10 mouse cellular contexts compared by ENCODE assay signal in the genomic region with DNA sequence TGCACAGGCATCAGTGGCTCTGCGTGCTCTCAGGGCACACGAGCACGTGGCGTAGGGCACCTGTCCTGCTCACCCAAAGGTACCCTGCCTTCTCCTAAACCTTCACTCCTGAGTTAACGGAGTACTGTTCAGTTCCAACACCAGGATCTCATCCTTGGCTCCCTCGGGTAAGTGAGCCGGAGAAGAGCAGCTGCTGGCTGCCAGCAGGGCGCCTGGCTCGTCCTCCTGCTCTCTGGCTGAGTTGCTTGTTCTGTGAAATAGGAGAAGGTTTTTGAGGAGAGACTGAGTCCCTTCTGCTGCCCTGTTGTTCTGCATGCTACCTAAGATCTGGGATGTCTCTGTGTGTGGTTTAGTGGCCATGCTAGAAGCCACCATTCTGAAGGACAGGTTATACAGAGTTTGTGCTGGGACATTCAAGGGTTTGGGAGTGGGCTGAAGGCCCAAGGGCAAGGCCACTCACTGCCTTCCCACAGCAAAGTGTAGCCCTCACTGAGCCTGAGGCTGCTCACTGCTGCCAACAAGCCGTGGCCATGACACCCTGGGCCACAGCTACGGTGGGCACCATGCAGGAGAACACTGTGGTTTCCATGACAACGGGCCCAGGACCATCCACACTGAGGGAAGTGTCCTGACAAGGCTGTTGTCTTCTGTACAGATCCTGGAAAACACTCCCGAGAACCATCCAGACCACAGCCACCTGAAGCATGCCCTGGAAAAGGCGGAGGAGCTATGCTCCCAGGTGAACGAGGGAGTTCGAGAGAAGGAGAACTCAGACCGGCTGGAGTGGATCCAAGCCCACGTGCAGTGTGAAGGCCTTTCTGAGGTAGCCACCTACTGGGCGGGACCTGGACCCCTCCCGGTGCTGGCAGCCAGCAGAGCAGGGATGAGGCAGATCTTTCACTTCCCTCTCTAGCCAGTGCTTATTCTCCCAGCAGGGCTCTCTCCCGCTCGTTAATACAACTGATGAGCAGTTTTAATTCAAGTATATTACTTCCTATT.
DNase-seq lines count a peak whose midpoint lies in the region; ATAC-seq and TF ChIP-seq lines count a peak whose summit lies in the region.
"Had no signal": no experiment of that assay in that cellular context is flagged by ENCODE, and none has a peak within 500 bp of the region (broad histone marks: within the 10 kb centered on the region; RNA-seq: fewer than 3 reads in every experiment).

No protein-coding gene starts in this region.

- H3K36me3 ChIP-seq in kidney, embryonic 14.5 days (ENCODE audit: control insufficient read depth, insufficient read depth, low read length): no peaks in the 10 kb centered on the region
- peaks cover 13% of the 10 kb centered on the region; the same call in 1 of the 2 replicates for H3K36me3 ChIP-seq in forebrain, embryonic 14.5 days (ENCODE audit: control insufficient read depth, insufficient read depth, low read length)
- H3K36me3 ChIP-seq in liver, postnatal 0 days (replicated peaks; ENCODE audit: insufficient read depth, low read length): no peaks in the 10 kb centered on the region
- H3K36me3 ChIP-seq: heart, embryonic 15.5 days had no signal

- TF ChIP-seq EP300 in liver, postnatal 0 days (IDR thresholded peaks at IDR 0.05; ENCODE audit: low read depth): no peak

- ATAC-seq in kidney, embryonic 14.5 days (ENCODE audit: low FRiP score, low TSS enrichment): 0 out of 2 replicates have a peak, but pooled peaks have one; percentile 32
- ATAC-seq in cerebellum, adult (ENCODE audit: insufficient number of reproducible peaks, low FRiP score, low TSS enrichment): peak; percentile 64
- ATAC-seq in forebrain, embryonic 14.5 days: no peak; the same call in 1 of the 2 replicates
- ATAC-seq in megakaryocyte, adult 5-6 weeks (ENCODE audit: poor library complexity, severe bottlenecking): peak; percentile 94
- no peak for ATAC-seq in liver, postnatal 0 days

- no peak overlapping the region for H3K9ac ChIP-seq in kidney, embryonic 14.5 days (ENCODE audit: low read depth, low read length)
- no peak overlapping the region for H3K9ac ChIP-seq in forebrain, embryonic 14.5 days (ENCODE audit: low read length)
- H3K9ac ChIP-seq in liver, postnatal 0 days (replicated peaks): no peak overlapping the region
- H3K9ac ChIP-seq: heart, embryonic 15.5 days; liver, embryonic 14.5 days had no signal

- H3K4me2 ChIP-seq in kidney, embryonic 14.5 days (replicated peaks; ENCODE audit: low read depth, low read length): no peak overlapping the region
- H3K4me2 ChIP-seq in forebrain, embryonic 14.5 days (ENCODE audit: low read length): no peak overlapping the region
- no peak overlapping the region for H3K4me2 ChIP-seq in liver, postnatal 0 days (ENCODE audit: low read depth, low read length)
- H3K4me2 ChIP-seq: heart, embryonic 15.5 days had no signal

- no peaks in the 10 kb centered on the region for H3K4me1 ChIP-seq in kidney, embryonic 14.5 days (ENCODE audit: control insufficient read depth, insufficient read depth, low read length)
- peaks cover 8% of the 10 kb centered on the region for H3K4me1 ChIP-seq in forebrain, embryonic 14.5 days (ENCODE audit: control insufficient read depth, insufficient read depth, low read length)
- no peaks in the 10 kb centered on the region for H3K4me1 ChIP-seq in liver, postnatal 0 days (ENCODE audit: insufficient read depth)
- H3K4me1 ChIP-seq: heart, embryonic 15.5 days had no signal

- H3K27me3 ChIP-seq in kidney, embryonic 14.5 days (ENCODE audit: control insufficient read depth, insufficient read depth, low read length): no peaks in the 10 kb centered on the region
- H3K27me3 ChIP-seq in forebrain, embryonic 14.5 days (replicated peaks; ENCODE audit: control insufficient read depth, insufficient read depth, low read length): no peaks in the 10 kb centered on the region
- no peaks in the 10 kb centered on the region for H3K27me3 ChIP-seq in liver, postnatal 0 days (ENCODE audit: insufficient read depth, low read length)
- H3K27me3 ChIP-seq: heart, embryonic 15.5 days had no signal

- no peak for DNase-seq in kidney, adult 11 months
- DNase-seq in forebrain, embryonic 14.5 days (ENCODE audit: low spot score): peak; percentile 59
- no peak for DNase-seq in liver, postnatal 0 days
- no peak for DNase-seq in right cerebral cortex, postnatal 25 days
- DNase-seq in heart, adult 11 months: no peak

- no peak for TF ChIP-seq CTCF in liver, postnatal 0 days (IDR thresholded peaks at IDR 0.05; ENCODE audit: low read depth)

- 61% methylated on average over 22 of the region's 22 CpGs for WGBS in kidney, embryonic 14.5 days
- 54% methylated on average over 22 of the region's 22 CpGs for WGBS in forebrain, embryonic 14.5 days
- 56% methylated on average over 22 of the region's 22 CpGs for WGBS in liver, postnatal 0 days (ENCODE audit: insufficient replicate concordance)

- no peak overlapping the region for H3K4me3 ChIP-seq in kidney, embryonic 14.5 days (ENCODE audit: low read length)
- no peak overlapping the region for H3K4me3 ChIP-seq in forebrain, embryonic 14.5 days (ENCODE audit: low read depth, low read length)
- no peak overlapping the region for H3K4me3 ChIP-seq in liver, postnatal 0 days (ENCODE audit: low read depth, low read length)
- H3K4me3 ChIP-seq: heart, embryonic 15.5 days had no signal

- no peak overlapping the region for H3K27ac ChIP-seq in kidney, embryonic 14.5 days (ENCODE audit: low read depth, low read length)
- H3K27ac ChIP-seq in forebrain, embryonic 14.5 days (ENCODE audit: low read depth, low read length): peak overlapping the region; percentile 80
- no peak overlapping the region for H3K27ac ChIP-seq in liver, postnatal 0 days (ENCODE audit: low read depth)
- H3K27ac ChIP-seq: heart, embryonic 15.5 days; liver, embryonic 14.5 days had no signal

- no peaks in the 10 kb centered on the region for H3K9me3 ChIP-seq in kidney, embryonic 14.5 days (ENCODE audit: control insufficient read depth, low read length)
- no peaks in the 10 kb centered on the region for H3K9me3 ChIP-seq in forebrain, embryonic 14.5 days (replicated peaks; ENCODE audit: control insufficient read depth, low read length)
- H3K9me3 ChIP-seq in liver, postnatal 0 days (ENCODE audit: low read length): no peaks in the 10 kb centered on the region
- H3K9me3 ChIP-seq: heart, embryonic 15.5 days had no signal

Comparison
In these comparisons a context has a peak if more than half of its experiments do, and no peak if none do; other contexts are left out.
1. ATAC-seq: peak in kidney, embryonic 14.5 days (single experiment), cerebellum, adult (single experiment) and megakaryocyte, adult 5-6 weeks (single experiment); none in forebrain, embryonic 14.5 days (single experiment) and liver, postnatal 0 days (single experiment).